Mouse (Mus musculus): ENCODE measurements around the gene Ak4. TPM values are rescaled to one million over a fixed set of nuclear protein-coding genes. Genes with fewer than 3 reads are reported as not detected.

Gene Ak4
- polyA plus RNA-seq, 1 experiment from 2014 or later = 9.5 TPM

DNA sequence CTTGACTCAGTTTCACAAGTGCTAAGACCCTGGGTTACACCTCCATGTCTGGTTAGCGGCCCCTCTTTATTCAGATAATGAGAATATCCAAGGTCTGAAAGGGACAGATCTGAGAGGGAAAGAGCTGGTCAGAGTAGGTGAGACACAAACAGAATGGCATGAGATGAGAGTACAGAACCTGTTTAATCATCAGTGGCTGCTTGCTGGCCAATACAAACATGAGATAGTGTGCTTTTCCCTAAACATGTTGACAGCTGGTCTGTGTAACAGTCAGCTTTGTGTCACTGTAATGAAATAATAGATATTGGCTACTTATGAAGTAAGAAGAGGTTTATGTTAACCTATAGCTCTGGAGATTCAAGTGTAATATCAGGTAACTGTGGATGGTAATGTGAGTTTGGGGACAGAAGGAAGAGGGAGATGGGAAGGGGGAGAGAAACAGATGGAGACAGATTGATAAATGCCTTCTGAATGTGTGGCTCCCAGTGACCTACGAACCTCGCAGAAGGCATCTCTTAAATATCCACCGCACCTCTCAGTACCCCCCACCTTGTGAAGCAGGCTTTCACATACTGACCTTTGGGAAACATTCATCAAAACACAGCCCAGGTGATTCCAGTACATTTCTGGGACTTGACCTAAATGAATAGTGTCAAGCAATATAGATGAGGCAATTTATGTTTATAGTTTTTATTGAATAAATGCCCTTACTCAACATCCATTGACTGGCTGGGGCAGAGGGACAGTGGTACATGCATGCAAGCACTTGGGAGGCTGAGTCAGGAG, 12.5 kb upstream of the Ak4 start:
- Histone ChIP-seq H3K9ac (ENCODE audit: low read length) (no peak overlapping the region), H3K4me1 (replicated peaks; ENCODE audit: control insufficient read depth, insufficient read depth, low read length) (0 out of 2 replicates have a peak, but pooled peaks cover 3% of the 10 kb centered on the region), H3K27me3 (replicated peaks; ENCODE audit: control insufficient read depth, insufficient read depth, low read length) (no peaks in the 10 kb centered on the region), H3K4me3 (ENCODE audit: low read depth, low read length) (no peak overlapping the region), H3K27ac (ENCODE audit: low read depth) (no peak overlapping the region), H3K4me2 (ENCODE audit: low read length) (no peak overlapping the region), H3K9me3 (ENCODE audit: control insufficient read depth, low read length) (no peaks in the 10 kb centered on the region), H3K36me3 (ENCODE audit: control insufficient read depth, insufficient read depth, low read length) (no peaks in the 10 kb centered on the region)
- ATAC-seq (replicated peaks; ENCODE audit: low FRiP score, low TSS enrichment, low read depth) (no peak), DNase-seq (ENCODE audit: low spot score) (no peak)
- 85% methylated on average over 4 of the region's 4 CpGs for WGBS

DNA sequence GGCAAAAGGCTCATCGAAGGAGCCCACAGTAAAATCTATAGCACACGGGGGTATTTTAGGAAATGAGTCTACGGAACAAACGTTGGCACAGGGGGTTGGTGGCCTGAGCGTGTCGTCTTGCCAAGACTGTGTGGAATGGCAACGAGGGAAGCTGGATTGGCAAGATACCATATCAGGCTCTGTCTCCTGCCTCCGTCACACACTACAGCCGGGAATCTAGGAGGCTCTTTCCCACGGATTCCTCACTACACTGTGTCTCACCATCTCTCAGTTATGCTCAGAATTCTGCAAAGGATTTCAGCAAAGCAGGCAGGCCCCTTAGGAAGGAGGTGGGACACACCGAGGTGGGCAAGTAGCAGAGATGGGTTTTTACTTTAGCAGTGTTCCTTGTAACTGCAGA, 2.1 kb upstream of the Ak4 start:
- H3K4me2 ChIP-seq (ENCODE audit: low read length) = no peak overlapping the region
- H3K4me3 ChIP-seq (ENCODE audit: low read depth, low read length) = no peak overlapping the region
- no peak overlapping the region for H3K27ac ChIP-seq (ENCODE audit: low read depth)
- no peaks in the 10 kb centered on the region for H3K9me3 ChIP-seq (ENCODE audit: control insufficient read depth, low read length)
- H3K9ac ChIP-seq (ENCODE audit: low read length) = no peak overlapping the region
- H3K4me1 ChIP-seq (replicated peaks; ENCODE audit: control insufficient read depth, insufficient read depth, low read length) = no peaks in the 10 kb centered on the region
- ATAC-seq (replicated peaks; ENCODE audit: low FRiP score, low TSS enrichment, low read depth) (no peak), DNase-seq (ENCODE audit: low spot score) (no peak)
- H3K36me3 ChIP-seq (ENCODE audit: control insufficient read depth, insufficient read depth, low read length) = no peaks in the 10 kb centered on the region
- no peaks in the 10 kb centered on the region for H3K27me3 ChIP-seq (replicated peaks; ENCODE audit: control insufficient read depth, insufficient read depth, low read length)
- 91% methylated on average over 11 of the region's 11 CpGs for WGBS

- Histone ChIP-seq H3K4me3 (ENCODE audit: low read depth, low read length) (peak overlapping the region; percentile 54), H3K4me2 (ENCODE audit: low read length) (peak overlapping the region; percentile 96), H3K36me3 (ENCODE audit: control insufficient read depth, insufficient read depth, low read length) (no peaks in the 10 kb centered on the region), H3K27ac (ENCODE audit: low read depth) (peak overlapping the region; percentile 47; the same call in 1 of the 2 replicates), H3K27me3 (replicated peaks; ENCODE audit: control insufficient read depth, insufficient read depth, low read length) (no peaks in the 10 kb centered on the region), H3K9ac (ENCODE audit: low read length) (peak overlapping the region; percentile 50), H3K9me3 (ENCODE audit: control insufficient read depth, low read length) (no peaks in the 10 kb centered on the region), H3K4me1 (replicated peaks; ENCODE audit: control insufficient read depth, insufficient read depth, low read length) (no peaks in the 10 kb centered on the region)
- DNase-seq (ENCODE audit: low spot score) (peak; percentile 75), ATAC-seq (replicated peaks; ENCODE audit: low FRiP score, low TSS enrichment, low read depth) (peak; percentile 73)
- 1% methylated on average over 78 of the region's 90 CpGs for WGBS
Observed at GRCm38 (mm10) chr4:101419911-101420880, 1.1 kb downstream of the Ak4 start.

GRCm38 (mm10) chr4:101422996-101423395, 3.9 kb downstream of the Ak4 start:
- no peak for DNase-seq (ENCODE audit: low spot score)
- 85% methylated on average over 9 of the region's 10 CpGs for WGBS
- H3K36me3 ChIP-seq (ENCODE audit: control insufficient read depth, insufficient read depth, low read length) = no peaks in the 10 kb centered on the region
- no peaks in the 10 kb centered on the region for H3K9me3 ChIP-seq (ENCODE audit: control insufficient read depth, low read length)
- no peaks in the 10 kb centered on the region for H3K4me1 ChIP-seq (replicated peaks; ENCODE audit: control insufficient read depth, insufficient read depth, low read length)
- no peak overlapping the region for H3K27ac ChIP-seq (ENCODE audit: low read depth)
- no peak overlapping the region for H3K4me2 ChIP-seq (ENCODE audit: low read length)
- no peak overlapping the region for H3K9ac ChIP-seq (ENCODE audit: low read length)
- no peaks in the 10 kb centered on the region for H3K27me3 ChIP-seq (replicated peaks; ENCODE audit: control insufficient read depth, insufficient read depth, low read length)
- no peak for ATAC-seq (replicated peaks; ENCODE audit: low FRiP score, low TSS enrichment, low read depth)
- H3K4me3 ChIP-seq (ENCODE audit: low read depth, low read length) = no peak overlapping the region

GRCm38 (mm10) chr4:101423571-101423970, 4.5 kb downstream of the Ak4 start:
- no peak overlapping the region for H3K27ac ChIP-seq (ENCODE audit: low read depth)
- no peaks in the 10 kb centered on the region for H3K9me3 ChIP-seq (ENCODE audit: control insufficient read depth, low read length)
- H3K27me3 ChIP-seq (replicated peaks; ENCODE audit: control insufficient read depth, insufficient read depth, low read length) = no peaks in the 10 kb centered on the region
- H3K4me3 ChIP-seq (ENCODE audit: low read depth, low read length) = no peak overlapping the region
- no peaks in the 10 kb centered on the region for H3K4me1 ChIP-seq (replicated peaks; ENCODE audit: control insufficient read depth, insufficient read depth, low read length)
- no peak overlapping the region for H3K9ac ChIP-seq (ENCODE audit: low read length)
- H3K4me2 ChIP-seq (ENCODE audit: low read length) = no peak overlapping the region
- ATAC-seq (replicated peaks; ENCODE audit: low FRiP score, low TSS enrichment, low read depth) = no peak
- 79% methylated on average over 5 of the region's 5 CpGs for WGBS
- H3K36me3 ChIP-seq (ENCODE audit: control insufficient read depth, insufficient read depth, low read length) = no peaks in the 10 kb centered on the region
- no peak for DNase-seq (ENCODE audit: low spot score)

DNA sequence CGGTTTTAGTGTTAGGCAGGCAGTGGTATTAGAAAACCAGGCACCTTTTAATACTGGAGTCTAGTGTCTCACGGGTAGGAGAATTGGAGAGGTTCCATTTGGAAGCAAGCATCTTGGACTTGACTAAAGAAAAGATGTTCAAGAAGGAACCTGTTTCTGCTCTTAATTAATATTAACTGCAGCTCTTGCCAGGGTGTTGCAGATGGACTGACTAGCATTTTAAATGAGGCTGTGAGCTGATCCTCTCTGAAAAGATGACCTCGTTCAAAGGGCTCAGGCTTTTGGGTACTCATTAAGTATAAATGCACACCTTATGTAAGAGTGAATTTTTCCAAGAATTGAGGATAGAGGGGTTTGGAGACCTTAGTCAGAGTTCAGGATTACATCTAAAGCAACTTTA, 5.4 kb downstream of the Ak4 start:
- H3K27me3 ChIP-seq (replicated peaks; ENCODE audit: control insufficient read depth, insufficient read depth, low read length) = no peaks in the 10 kb centered on the region
- no peak overlapping the region for H3K4me2 ChIP-seq (ENCODE audit: low read length)
- no peaks in the 10 kb centered on the region for H3K4me1 ChIP-seq (replicated peaks; ENCODE audit: control insufficient read depth, insufficient read depth, low read length)
- WGBS = 90% methylated on average over 3 of the region's 3 CpGs
- no peak overlapping the region for H3K9ac ChIP-seq (ENCODE audit: low read length)
- H3K9me3 ChIP-seq (ENCODE audit: control insufficient read depth, low read length) = no peaks in the 10 kb centered on the region
- DNase-seq (ENCODE audit: low spot score) (no peak), ATAC-seq (replicated peaks; ENCODE audit: low FRiP score, low TSS enrichment, low read depth) (no peak)
- no peak overlapping the region for H3K27ac ChIP-seq (ENCODE audit: low read depth)
- no peak overlapping the region for H3K4me3 ChIP-seq (ENCODE audit: low read depth, low read length)
- H3K36me3 ChIP-seq (ENCODE audit: control insufficient read depth, insufficient read depth, low read length) = no peaks in the 10 kb centered on the region

DNA sequence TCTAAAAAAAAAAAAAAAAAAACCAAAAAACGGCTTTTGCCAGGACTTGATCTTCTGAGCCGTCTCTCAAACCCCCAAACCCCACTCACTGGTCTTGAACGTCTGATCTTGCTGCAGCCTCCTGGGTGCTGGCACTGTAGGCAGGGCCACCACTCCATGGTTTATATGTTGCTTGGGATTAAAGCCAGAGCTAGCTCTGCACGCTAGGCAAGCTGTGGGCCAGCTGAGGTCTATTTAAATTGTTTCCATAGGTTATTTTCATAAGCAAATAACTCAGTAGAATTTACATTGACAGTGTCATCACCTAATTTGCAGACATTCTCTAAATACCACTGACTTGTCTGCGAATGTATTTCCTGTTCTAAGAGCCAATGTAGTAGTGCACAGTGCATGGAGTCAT, 6.0 kb downstream of the Ak4 start:
- H3K27me3 ChIP-seq (replicated peaks; ENCODE audit: control insufficient read depth, insufficient read depth, low read length) = no peaks in the 10 kb centered on the region
- H3K4me2 ChIP-seq (ENCODE audit: low read length) = no peak overlapping the region
- DNase-seq (ENCODE audit: low spot score) (no peak), ATAC-seq (replicated peaks; ENCODE audit: low FRiP score, low TSS enrichment, low read depth) (no peak)
- H3K4me3 ChIP-seq (ENCODE audit: low read depth, low read length) = no peak overlapping the region
- WGBS = 73% methylated on average over 5 of the region's 5 CpGs
- no peaks in the 10 kb centered on the region for H3K9me3 ChIP-seq (ENCODE audit: control insufficient read depth, low read length)
- H3K36me3 ChIP-seq (ENCODE audit: control insufficient read depth, insufficient read depth, low read length) = no peaks in the 10 kb centered on the region
- no peak overlapping the region for H3K27ac ChIP-seq (ENCODE audit: low read depth)
- no peak overlapping the region for H3K9ac ChIP-seq (ENCODE audit: low read length)
- no peaks in the 10 kb centered on the region for H3K4me1 ChIP-seq (replicated peaks; ENCODE audit: control insufficient read depth, insufficient read depth, low read length)

GRCm38 (mm10) chr4:101425666-101426065, 6.6 kb downstream of the Ak4 start:
- Histone ChIP-seq H3K36me3 (ENCODE audit: control insufficient read depth, insufficient read depth, low read length) (no peaks in the 10 kb centered on the region), H3K4me3 (ENCODE audit: low read depth, low read length) (no peak overlapping the region), H3K27me3 (replicated peaks; ENCODE audit: control insufficient read depth, insufficient read depth, low read length) (no peaks in the 10 kb centered on the region), H3K4me2 (ENCODE audit: low read length) (no peak overlapping the region), H3K9ac (ENCODE audit: low read length) (no peak overlapping the region), H3K4me1 (replicated peaks; ENCODE audit: control insufficient read depth, insufficient read depth, low read length) (no peaks in the 10 kb centered on the region), H3K9me3 (ENCODE audit: control insufficient read depth, low read length) (no peaks in the 10 kb centered on the region), H3K27ac (ENCODE audit: low read depth) (no peak overlapping the region)
- DNase-seq (ENCODE audit: low spot score) (no peak), ATAC-seq (replicated peaks; ENCODE audit: low FRiP score, low TSS enrichment, low read depth) (no peak)
- 94% methylated on average over 3 of the region's 3 CpGs for WGBS
